Mouse (Mus musculus) ES-E14 (cell line): ENCODE data around the gene Gpatch11.

ENCODE experiments used
- CHD2 ChIP-seq: IDR thresholded peaks from 2 replicates; pipeline ENCODE4 v1.6.1; 2014; ENCODE audit warnings: mild to moderate bottlenecking, low read depth, low read length, inconsistent platforms
- HCFC1 ChIP-seq: IDR thresholded peaks from 2 replicates; pipeline ENCODE4 v1.6.1; 2012; ENCODE audit warnings: low read length, inconsistent platforms, borderline replicate concordance; ENCODE audit not compliant: insufficient read depth
- MAFK ChIP-seq: IDR thresholded peaks from 2 replicates; pipeline ENCODE4 v1.6.1; 2014; ENCODE audit warnings: mild to moderate bottlenecking, low read depth, low read length, inconsistent platforms; ENCODE audit not compliant: insufficient read depth
- ZC3H11A ChIP-seq: IDR thresholded peaks from 2 replicates; pipeline ENCODE4 v1.6.1; 2012; ENCODE audit warnings: low read depth, mild to moderate bottlenecking, inconsistent platforms, low read length, borderline replicate concordance
- ZNF384 ChIP-seq: IDR thresholded peaks from 2 replicates; pipeline ENCODE4 v1.6.1; 2012; ENCODE audit warnings: low read depth, low read length, inconsistent platforms

DNA sequence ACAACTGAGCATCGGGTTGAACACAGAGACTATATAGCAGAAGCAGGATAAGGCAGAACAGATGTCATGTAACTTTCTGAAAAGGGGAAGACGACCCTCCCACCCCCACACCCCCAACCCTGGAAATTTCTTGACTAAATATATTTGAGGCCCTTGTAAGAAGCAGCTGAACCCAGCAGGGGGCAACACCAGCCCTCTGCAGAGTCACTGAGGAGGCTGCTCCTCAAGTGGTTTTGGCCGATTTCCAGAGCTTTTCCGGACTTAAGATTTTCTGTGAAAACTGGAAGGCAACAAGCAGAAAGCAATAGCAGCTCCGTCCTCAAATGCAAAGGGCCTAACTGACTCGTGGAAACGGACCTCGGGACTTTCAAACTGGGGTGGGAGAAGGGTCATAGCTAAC is 60.0 kb downstream of the Gpatch11 start:
- no peak for TF ChIP-seq MAFK
- no peak for TF ChIP-seq HCFC1
- no peak for TF ChIP-seq ZC3H11A
- TF ChIP-seq CHD2, result no peak
- no peak for TF ChIP-seq ZNF384
